Mouse (Mus musculus): ENCODE data around the gene Lmtk2.

The Lmtk2 gene
- long read RNA-seq, experiment 1, partial matches to known transcripts: 0 of 3 reads
- long read RNA-seq, experiment 1, other reads (novel, unspliced or antisense): 3 of 3 reads
- long read RNA-seq, experiment 2, partial matches to known transcripts: 1 of 1 reads
- long read RNA-seq, experiment 2, other reads (novel, unspliced or antisense): 0 of 1 reads

GRCm38 (mm10) chr5:144100149-144100935, at the start of gene Lmtk2:
Gene Lmtk2, plus strand, starts transcription at chr5:144100436.
- intact Hi-C loops (cut with DNase I): loop anchor here (2.0 kb wide), 1 partner anchor 56 kb away; no protein-coding TSS in a partner anchor

DNA sequence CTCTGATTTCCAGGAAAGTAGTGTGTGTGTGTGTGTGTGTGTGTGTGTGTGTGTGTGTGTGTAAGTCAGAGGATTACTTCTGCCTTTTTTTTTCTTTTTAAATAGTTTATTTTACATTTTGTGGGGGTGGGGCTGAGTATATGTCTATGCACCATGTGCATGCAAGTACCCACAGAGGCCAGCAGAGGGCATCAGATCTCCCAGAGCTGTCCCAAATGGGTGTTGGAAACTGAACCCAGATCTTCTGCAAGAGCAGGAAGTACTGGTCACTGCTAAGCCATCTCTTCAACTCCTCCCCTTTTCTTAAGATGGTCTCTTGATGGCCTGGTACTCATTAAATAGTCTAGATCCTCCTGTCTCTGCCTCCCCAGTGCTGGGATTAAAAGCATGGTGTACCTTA, 49.0 kb upstream of the Lmtk2 start:
- intact Hi-C loops (cut with DNase I): no loop called here

DNA sequence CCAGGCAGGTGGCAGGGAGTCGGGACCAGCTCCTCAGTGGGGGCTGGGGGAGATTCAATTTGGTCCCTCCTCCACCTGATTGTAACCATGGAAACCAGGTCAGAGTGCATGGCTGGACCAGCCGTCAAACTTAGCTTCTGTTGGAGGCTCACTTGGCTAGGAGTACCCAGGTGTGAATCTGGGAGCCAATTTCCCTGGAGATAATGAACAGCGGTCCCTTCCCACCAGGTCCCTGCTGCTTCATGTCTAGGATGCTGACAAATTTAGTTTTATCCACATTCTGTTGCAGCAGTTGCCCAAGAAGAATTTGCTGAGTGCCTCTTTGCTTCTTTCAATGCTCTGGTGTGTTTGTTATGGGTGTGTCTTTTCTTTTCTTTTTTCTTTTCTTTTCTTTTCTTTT, 46.8 kb upstream of the Lmtk2 start:
- intact Hi-C loops (cut with DNase I): no loop called here

GRCm38 (mm10) chr5:144054340-144054739, 45.9 kb upstream of the Lmtk2 start:
- intact Hi-C loops (cut with DNase I): no loop called here

GRCm38 (mm10) chr5:144064093-144064492, 36.1 kb upstream of the Lmtk2 start:
- intact Hi-C loops (cut with DNase I): no loop called here

DNA sequence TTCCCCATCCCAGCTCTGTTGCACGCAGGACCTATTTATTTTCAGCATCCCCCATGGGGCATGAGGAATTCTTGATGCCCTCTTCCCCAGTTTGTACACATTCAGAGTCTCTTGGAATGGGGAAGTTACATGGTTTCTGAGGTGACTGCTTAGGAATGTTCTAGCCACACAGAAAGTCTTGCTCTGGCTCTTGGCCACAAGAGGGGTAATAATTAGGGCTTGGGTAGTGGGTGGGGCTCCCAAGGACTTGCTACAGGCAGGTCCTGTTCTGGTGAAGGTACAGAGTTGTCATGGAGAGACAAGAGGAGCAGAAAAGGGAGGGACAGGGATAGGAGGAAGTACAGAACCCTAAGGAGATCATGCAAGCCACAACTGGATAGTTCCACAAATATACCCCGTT, 34.2 kb upstream of the Lmtk2 start:
- intact Hi-C loops (cut with DNase I): no loop called here

DNA sequence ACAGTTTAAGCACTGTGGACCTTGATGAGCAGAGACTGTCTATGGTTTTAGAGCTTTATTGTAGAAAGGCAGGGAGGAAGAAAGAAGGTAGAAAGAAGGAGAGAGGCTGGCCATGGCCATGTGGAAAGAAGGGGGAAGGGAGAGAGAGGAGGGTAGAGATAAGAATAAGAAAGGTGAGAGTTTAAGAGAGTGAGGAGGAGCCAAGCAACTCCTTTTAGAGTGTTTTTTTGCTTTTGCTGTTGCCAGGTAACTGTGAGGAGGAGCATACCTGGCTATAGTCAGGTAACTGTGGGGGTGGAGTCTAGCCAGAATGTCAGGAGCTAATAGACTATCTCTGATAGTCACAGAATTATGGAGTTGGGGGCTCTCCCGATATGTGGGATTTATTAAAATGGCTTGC, 30.2 kb upstream of the Lmtk2 start:
- intact Hi-C loops (cut with DNase I): no loop called here

GRCm38 (mm10) chr5:144071249-144071648, 29.0 kb upstream of the Lmtk2 start:
- intact Hi-C loops (cut with DNase I): no loop called here

GRCm38 (mm10) chr5:144077541-144077940, 22.7 kb upstream of the Lmtk2 start:
- intact Hi-C loops (cut with DNase I): no loop called here

- intact Hi-C loops (cut with DNase I): no loop called here
These were observed 19.4 kb upstream of the Lmtk2 start for GRCm38 (mm10) chr5:144080886-144081285.

- intact Hi-C loops (cut with DNase I): no loop called here
These were observed 18.2 kb upstream of the Lmtk2 start for GRCm38 (mm10) chr5:144082006-144082405.

GRCm38 (mm10) chr5:144083521-144083920, 16.7 kb upstream of the Lmtk2 start:
- intact Hi-C loops (cut with DNase I): no loop called here

DNA sequence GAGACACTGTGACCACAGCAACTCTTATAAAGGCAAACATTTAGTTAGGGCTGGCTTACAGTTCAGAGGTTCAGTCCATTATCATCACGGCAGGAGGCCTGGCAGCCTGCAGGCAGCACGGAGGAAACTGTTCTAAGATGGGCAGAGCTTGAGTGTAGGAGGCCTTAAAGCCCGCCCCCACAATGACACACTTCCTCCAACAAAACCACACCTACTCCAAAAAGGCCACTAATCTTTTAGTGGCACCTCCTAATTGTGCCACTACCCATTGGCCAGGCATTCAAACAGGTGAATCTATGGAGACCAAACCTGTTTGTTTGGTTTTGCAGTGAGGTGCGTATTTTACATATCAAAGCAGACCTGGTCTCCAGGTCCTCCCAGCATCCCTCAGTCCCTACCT, 16.0 kb upstream of the Lmtk2 start:
- intact Hi-C loops (cut with DNase I): no loop called here

DNA sequence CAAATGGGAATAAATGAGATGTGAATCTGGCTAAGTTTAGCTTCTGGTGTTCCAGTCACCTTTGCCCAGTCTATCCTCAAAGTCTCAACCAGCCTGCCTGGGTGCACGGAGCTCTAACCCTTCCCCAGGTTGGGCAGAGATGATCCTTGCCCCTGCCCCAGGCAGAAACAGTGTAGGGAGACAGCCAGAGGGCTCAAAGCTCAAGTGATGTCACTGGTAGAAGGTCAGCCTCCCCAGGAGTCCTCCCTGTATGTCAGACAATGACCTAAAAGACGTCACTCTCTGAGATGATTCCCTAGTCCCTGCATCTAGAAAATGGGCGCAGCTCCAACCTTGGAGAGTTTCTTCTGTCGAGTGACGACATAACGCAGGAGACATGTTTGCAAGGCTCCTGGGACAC, 14.5 kb upstream of the Lmtk2 start:
- intact Hi-C loops (cut with DNase I): no loop called here

GRCm38 (mm10) chr5:144086494-144086893, 13.7 kb upstream of the Lmtk2 start:
- intact Hi-C loops (cut with DNase I): no loop called here

- intact Hi-C loops (cut with DNase I): no loop called here
These were observed 11.9 kb upstream of the Lmtk2 start for GRCm38 (mm10) chr5:144088354-144088753.

- intact Hi-C loops (cut with DNase I): no loop called here
These were observed 4.7 kb upstream of the Lmtk2 start for GRCm38 (mm10) chr5:144095461-144095970.

DNA sequence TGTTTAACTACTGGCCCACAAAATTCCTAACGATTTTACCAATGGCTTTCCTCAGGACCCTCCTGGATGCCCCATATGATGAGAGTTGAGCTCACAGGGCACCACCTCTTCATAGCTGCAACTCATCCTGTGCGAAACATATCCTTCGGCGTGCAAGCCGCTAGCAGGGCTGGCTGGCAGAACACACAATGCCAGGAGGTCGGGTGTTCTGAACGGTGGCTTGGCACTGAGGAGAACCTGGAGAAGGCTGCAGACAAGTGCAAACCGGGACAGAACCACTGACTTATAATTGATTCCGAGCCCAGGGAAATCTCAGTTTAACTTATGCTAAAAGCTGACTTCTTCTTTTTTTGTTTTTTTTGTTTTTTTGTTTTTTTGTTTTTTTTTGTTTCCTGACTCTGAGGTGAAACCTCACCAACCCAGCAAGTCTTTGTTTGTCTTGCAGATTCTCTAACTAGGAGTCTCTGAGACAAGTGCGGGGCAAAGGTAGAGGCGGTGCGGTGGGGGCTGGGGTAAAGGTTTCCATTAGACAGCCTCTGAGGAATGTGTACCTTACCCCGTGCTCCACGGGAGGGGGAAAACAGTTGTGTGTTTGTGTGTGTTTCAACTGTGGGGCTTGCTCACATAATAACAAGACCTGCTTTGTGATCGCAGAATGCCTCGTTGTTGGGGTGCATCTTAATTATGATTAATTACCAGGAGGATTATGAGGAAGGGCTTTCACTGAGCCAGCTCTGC, 2.2 kb upstream of the Lmtk2 start:
- intact Hi-C loops (cut with DNase I): no loop called here

DNA sequence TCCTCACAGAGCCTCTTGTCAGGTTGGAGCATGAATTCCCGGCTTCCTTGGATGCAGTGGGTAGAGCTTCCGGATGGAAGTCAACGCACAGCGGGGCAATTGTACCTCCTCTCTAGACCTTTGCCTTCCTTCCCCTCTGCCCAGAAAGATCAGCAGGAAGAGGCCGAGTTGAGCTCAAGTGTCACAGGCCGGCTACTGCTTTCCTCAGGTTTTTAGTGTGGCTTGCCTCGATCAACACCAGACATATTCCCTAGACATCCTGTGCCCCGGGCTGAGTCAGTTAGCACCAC, 1.7 kb upstream of the Lmtk2 start:
- intact Hi-C loops (cut with DNase I): no loop called here

- intact Hi-C loops (cut with DNase I): loop anchor here (2.0 kb wide), 1 partner anchor 56 kb away; no protein-coding TSS in a partner anchor
These were observed 712 bp downstream of the Lmtk2 start for GRCm38 (mm10) chr5:144100948-144101347.

- intact Hi-C loops (cut with DNase I): no loop called here
These were observed 4.8 kb downstream of the Lmtk2 start for GRCm38 (mm10) chr5:144105070-144105469.

DNA sequence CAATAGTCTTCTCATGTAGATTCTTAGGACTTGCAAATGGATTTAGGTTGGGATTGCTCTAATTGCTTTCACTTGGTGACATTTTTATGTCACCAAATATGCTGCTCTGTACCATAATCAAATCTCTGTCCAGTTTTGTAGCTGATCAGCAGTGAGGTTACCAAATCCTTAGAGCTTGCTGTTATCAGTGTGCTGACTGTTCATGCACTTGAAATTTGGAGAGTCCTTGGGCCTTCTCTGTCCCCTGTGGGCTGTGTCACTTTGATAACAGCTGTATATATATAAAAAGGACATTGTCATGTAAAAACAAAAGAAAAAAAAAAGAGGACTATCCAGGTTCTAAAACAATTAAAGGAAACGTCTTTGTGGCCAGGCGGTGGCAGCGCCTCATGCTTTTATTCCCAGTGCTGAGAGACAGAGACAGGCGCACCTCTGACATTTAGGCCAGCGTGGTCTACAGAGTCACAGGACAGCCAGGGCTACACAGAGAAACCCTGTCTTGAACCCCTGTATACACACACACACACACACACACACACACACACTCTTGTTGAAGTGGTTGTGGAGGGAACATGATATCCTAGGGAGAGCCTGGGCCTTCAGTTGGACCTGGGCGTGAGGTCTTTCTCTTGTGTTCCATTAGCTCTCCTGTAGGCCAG, 5.4 kb downstream of the Lmtk2 start:
- intact Hi-C loops (cut with DNase I): no loop called here
